Mouse (Mus musculus) MEL (cell line): ENCODE data around the gene Vma21. TPM values are rescaled to one million over a fixed set of nuclear protein-coding genes. Genes with fewer than 3 reads are reported as not detected.

Experiments used
- DNase-seq: peaks from one replicate; pipeline ENCODE4 v3.0.0; 2011; ENCODE audit warnings: low read depth, low spot score
- H3K27ac ChIP-seq: 2 replicates; pipeline ENCODE4 v1.5.1; 2012; ENCODE audit warnings: low read depth, mild to moderate bottlenecking, control low read depth, low read length, moderate library complexity; ENCODE audit not compliant: control insufficient read depth
- H3K27me3 ChIP-seq, 2 experiments: fragments of 150-350 bp in 1 of 2; sonication (generic) in 1 of 2; 2 replicates each; pipeline ENCODE4 v1.6.1; 2012; ENCODE audit warnings: low read length in 2 of 2, mild to moderate bottlenecking in 2 of 2, improper control_type of control experiment in 1 of 2, moderate library complexity in 1 of 2; ENCODE audit not compliant: insufficient read depth in 2 of 2, control insufficient read depth in 1 of 2
- H3K36me3 ChIP-seq, 2 experiments: 2 replicates each; pipeline ENCODE4 v1.6.1; 2012 to 2014; ENCODE audit warnings: low read length in 2 of 2, improper control_type of control experiment in 1 of 2, inconsistent platforms in 1 of 2, mild to moderate bottlenecking in 1 of 2; ENCODE audit not compliant: insufficient read depth in 2 of 2, control insufficient read depth in 1 of 2
- H3K4me1 ChIP-seq, 2 experiments: fragments of 150-350 bp in 1 of 2; sonication (generic) in 1 of 2; 2 replicates each; pipeline ENCODE4 v1.6.1; 2012; ENCODE audit warnings: low read length in 2 of 2, improper control_type of control experiment in 1 of 2, mild to moderate bottlenecking in 1 of 2; ENCODE audit not compliant: insufficient read depth in 2 of 2, control insufficient read depth in 1 of 2
- H3K4me3 ChIP-seq, 2 experiments: fragments of 150-350 bp in 1 of 2; sonication (generic) in 1 of 2; 2 replicates each; pipeline ENCODE4 v1.5.1; 2012; ENCODE audit warnings: low read depth in 2 of 2, low read length in 2 of 2, mild to moderate bottlenecking in 2 of 2, moderate library complexity in 2 of 2, control low read depth in 1 of 2, improper control_type of control experiment in 1 of 2; ENCODE audit not compliant: control insufficient read depth in 1 of 2, insufficient read depth in 1 of 2
- H3K79me2 ChIP-seq: 2 replicates; pipeline ENCODE4 v1.6.1; 2012; ENCODE audit warnings: mild to moderate bottlenecking, low read length, moderate library complexity; ENCODE audit not compliant: control insufficient read depth, poor library complexity, insufficient read depth
- H3K9ac ChIP-seq: 2 replicates; pipeline ENCODE4 v1.6.1; 2012; ENCODE audit warnings: low read depth, mild to moderate bottlenecking, control low read depth, low read length, moderate library complexity; ENCODE audit not compliant: control insufficient read depth, poor library complexity, severe bottlenecking
- H3K9me3 ChIP-seq: fragments of 150-350 bp; sonication (generic); replicated peaks from 2 replicates; pipeline ENCODE4 v1.6.1; 2012; ENCODE audit warnings: mild to moderate bottlenecking, low read length, improper control_type of control experiment, moderate library complexity; ENCODE audit not compliant: insufficient read depth
- BHLHE40 ChIP-seq: IDR thresholded peaks from 2 replicates; pipeline ENCODE4 v1.6.1; 2012; ENCODE audit warnings: low read depth, mild to moderate bottlenecking, inconsistent platforms, low read length, improper control_type of control experiment, borderline replicate concordance
- CHD1 ChIP-seq: IDR thresholded peaks from 2 replicates; pipeline ENCODE4 v1.6.1; 2012; ENCODE audit warnings: low read depth, mild to moderate bottlenecking, inconsistent platforms, low read length, improper control_type of control experiment
- CTCF ChIP-seq, 3 experiments: IDR thresholded peaks in 2 of 3; conservative IDR thresholded peaks in 1 of 3; 2 replicates each; pipeline ENCODE4 v1.5.1; 2011 to 2012; ENCODE audit warnings: low read length in 3 of 3, low read depth in 2 of 3, mild to moderate bottlenecking in 2 of 3, improper control_type of control experiment in 1 of 3, inconsistent platforms in 1 of 3, mixed read lengths in 1 of 3, moderate library complexity in 1 of 3; ENCODE audit not compliant: control insufficient read depth in 1 of 3, insufficient read depth in 1 of 3, poor library complexity in 1 of 3, severe bottlenecking in 1 of 3
- E2F4 ChIP-seq: IDR thresholded peaks from 2 replicates; pipeline ENCODE4 v1.6.1; 2011; ENCODE audit warnings: low read depth, low read length, improper control_type of control experiment, borderline replicate concordance
- ELF1 ChIP-seq: IDR thresholded peaks from 2 replicates; pipeline ENCODE4 v1.6.1; 2014; ENCODE audit warnings: low read depth, mild to moderate bottlenecking, inconsistent platforms, low read length, improper control_type of control experiment, moderate library complexity
- EP300 ChIP-seq, 2 experiments: IDR thresholded peaks; 2 replicates each; pipeline ENCODE4 v1.6.1; 2011; ENCODE audit warnings: improper control_type of control experiment in 2 of 2, low read length in 2 of 2, low read depth in 1 of 2, mild to moderate bottlenecking in 1 of 2
- MEF2A ChIP-seq: IDR thresholded peaks from 2 replicates; pipeline ENCODE4 v1.6.1; 2014; ENCODE audit warnings: low read depth, mild to moderate bottlenecking, inconsistent platforms, low read length, improper control_type of control experiment; ENCODE audit not compliant: poor library complexity, insufficient replicate concordance, severe bottlenecking; ENCODE audit errors: extremely low read depth
- MYB ChIP-seq: IDR thresholded peaks from 2 replicates; pipeline ENCODE4 v1.6.1; 2011; ENCODE audit warnings: mild to moderate bottlenecking, low read depth, low read length, improper control_type of control experiment
- NRF1 ChIP-seq: IDR thresholded peaks from 2 replicates; pipeline ENCODE4 v1.6.1; 2014; ENCODE audit warnings: low read depth, mild to moderate bottlenecking, inconsistent platforms, low read length, improper control_type of control experiment, moderate library complexity; ENCODE audit not compliant: poor library complexity, insufficient read depth, severe bottlenecking
- POLR2AphosphoS2 ChIP-seq: IDR thresholded peaks from 2 replicates; pipeline ENCODE4 v1.6.1; 2011; ENCODE audit warnings: low read length, improper control_type of control experiment
- POLR2AphosphoS5 ChIP-seq: IDR thresholded peaks from 2 replicates; pipeline ENCODE4 v1.6.1; 2012; ENCODE audit warnings: low read depth, borderline replicate concordance, mild to moderate bottlenecking, inconsistent platforms, low read length, moderate library complexity, mixed read lengths
- SMC3 ChIP-seq: IDR thresholded peaks from 2 replicates; pipeline ENCODE4 v1.6.1; 2011; ENCODE audit warnings: low read depth, low read length, improper control_type of control experiment
- TBP ChIP-seq: IDR thresholded peaks from 2 replicates; pipeline ENCODE4 v1.8.0; 2011; ENCODE audit warnings: low read depth, low read length, improper control_type of control experiment
- USF2 ChIP-seq, 2 experiments: IDR thresholded peaks; 2 replicates each; pipeline ENCODE4 v1.6.1; 2011 to 2012; ENCODE audit warnings: improper control_type of control experiment in 2 of 2, low read length in 2 of 2, borderline replicate concordance in 1 of 2, inconsistent platforms in 1 of 2, low read depth in 1 of 2, mild to moderate bottlenecking in 1 of 2; ENCODE audit not compliant: insufficient read depth in 1 of 2
- ZC3H11A ChIP-seq: IDR thresholded peaks from 2 replicates; pipeline ENCODE4 v1.6.1; 2012; ENCODE audit warnings: low read depth, mild to moderate bottlenecking, inconsistent platforms, low read length, improper control_type of control experiment
- ZKSCAN1 ChIP-seq: IDR thresholded peaks from 2 replicates; pipeline ENCODE4 v1.6.1; 2012; ENCODE audit warnings: low read depth, mild to moderate bottlenecking, inconsistent platforms, low read length, improper control_type of control experiment, moderate library complexity
- polyA plus RNA-seq, 2 experiments: library from polyadenylated mRNA; stranded (reverse) in 1 of 2; unstranded in 1 of 2; fragments of >175 nt in 1 of 2; fragments of >200 nt in 1 of 2; gene quantifications; 2 replicates each; pipeline versions ENCODE4 v1.2.1 to v1.2.4; 2012; ENCODE audit warnings: low replicate concordance in 2 of 2, low read depth in 1 of 2; ENCODE audit not compliant: insufficient read length in 2 of 2, insufficient read depth in 1 of 2, missing spikeins in 1 of 2
- total RNA-seq: library from RNA; depleted of rRNA; stranded (reverse); fragments of 300-350 nt; gene quantifications from 2 replicates; pipeline ENCODE4 v1.2.3, GENCODE M21; 2012

Gene Vma21
- total and polyA plus RNA-seq, 3 experiments: 6.2 to 18.2 TPM; not detected in 1

- Histone ChIP-seq H3K4me1 (no peaks in the 10 kb centered on the region), H3K9me3 (no peaks in the 10 kb centered on the region), H3K4me3 (no peak overlapping the region), H3K27me3 (no peaks in the 10 kb centered on the region), H3K9ac (no peak overlapping the region), H3K36me3 (no peaks in the 10 kb centered on the region), H3K79me2 (no peaks in the 10 kb centered on the region), H3K27ac (no peak overlapping the region)
- DNase-seq: peak; percentile 4
- TF ChIP-seq CTCF (IDR thresholded peaks at IDR 0.05 in 2 of 3, conservative IDR thresholded peaks at IDR 0.05 in 1 of 3; ENCODE audit: control insufficient read depth in 1 of 3, insufficient read depth in 1 of 3, low read depth in 2 of 3, low read length in 3 of 3, poor library complexity in 1 of 3, severe bottlenecking in 1 of 3) (peak in 2 of 3 experiments; percentile 11 to 27; a peak in 2 of 6 replicates), ZKSCAN1 (no peak), POLR2AphosphoS5 (no peak)
Observed at GRCm38 (mm10) chrX:71791106-71791505, 24.6 kb upstream of the Vma21 start.

DNA sequence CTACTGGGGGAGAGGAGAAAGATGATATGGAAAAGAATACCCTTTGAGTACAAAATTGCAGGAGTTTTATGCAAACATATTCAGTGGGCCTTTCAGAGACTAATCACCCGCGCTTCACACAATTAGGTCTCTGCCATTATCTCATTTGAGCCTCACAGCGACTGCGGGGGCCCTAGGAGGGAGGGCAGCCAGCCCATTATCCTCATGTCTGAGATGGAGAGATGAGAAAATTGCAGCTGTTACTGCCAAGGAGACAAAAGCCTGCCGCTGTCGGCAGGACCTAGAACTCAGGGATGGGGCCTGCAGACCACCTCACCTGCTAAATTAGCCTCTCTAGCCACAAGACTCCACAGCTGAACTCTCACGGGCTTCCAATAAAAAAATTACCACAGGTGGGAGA, 18.0 kb upstream of the Vma21 start:
- Histone ChIP-seq H3K4me3 (no peak overlapping the region), H3K4me1 (no peaks in the 10 kb centered on the region), H3K27ac (no peak overlapping the region), H3K36me3 (no peaks in the 10 kb centered on the region), H3K79me2 (no peaks in the 10 kb centered on the region), H3K9ac (no peak overlapping the region), H3K9me3 (no peaks in the 10 kb centered on the region), H3K27me3 (no peaks in the 10 kb centered on the region)
- DNase-seq: no peak
- no peak for TF ChIP-seq USF2 (IDR thresholded peaks at IDR 0.05; ENCODE audit: borderline replicate concordance in 1 of 2, insufficient read depth in 1 of 2, low read depth in 1 of 2, low read length in 2 of 2)
- no peak for TF ChIP-seq CHD1
- no peak for TF ChIP-seq TBP
- TF ChIP-seq EP300 (IDR thresholded peaks at IDR 0.05; ENCODE audit: low read depth in 1 of 2, low read length in 2 of 2): no peak
- no peak for TF ChIP-seq MYB
- no peak for TF ChIP-seq BHLHE40
- TF ChIP-seq SMC3: no peak
- no peak for TF ChIP-seq NRF1
- no peak for TF ChIP-seq POLR2AphosphoS2
- no peak for TF ChIP-seq ELF1
- no peak for TF ChIP-seq E2F4
- TF ChIP-seq MEF2A: no peak
- no peak for TF ChIP-seq ZC3H11A
